Mouse (Mus musculus) brown adipose tissue, adult 24 weeks (tissue): Measurements from ENCODE around the gene Tut7. TPM values are rescaled to one million over a fixed set of nuclear protein-coding genes. Genes with fewer than 3 reads are reported as not detected.
"Not testable (repeated sequence)": the region's sequence is repeated elsewhere in the genome, so short reads cannot be mapped to it uniquely, and the experiment has no call there.

ENCODE experiments used
- H3K27ac ChIP-seq: fragments of 200-500 bp; replicated peaks from 2 replicates; pipeline ENCODE4 v1.5.1; 2012; ENCODE audit warnings: low read depth, mild to moderate bottlenecking, low read length
- H3K4me1 ChIP-seq: fragments of 200-500 bp; 2 replicates; pipeline ENCODE4 v1.6.1; 2012; ENCODE audit warnings: low read length, mixed read lengths; ENCODE audit not compliant: control insufficient read depth, insufficient read depth, insufficient read length
- H3K4me3 ChIP-seq: fragments of 200-500 bp; 2 replicates; pipeline ENCODE4 v1.5.1; 2012; ENCODE audit warnings: low read depth, mild to moderate bottlenecking, low read length, moderate library complexity; ENCODE audit not compliant: insufficient read depth
- polyA plus RNA-seq: library from polyadenylated mRNA; stranded (reverse); fragments of >200 nt; gene quantifications from 2 replicates; pipeline ENCODE4 v1.2.4, GENCODE M21; 2012; ENCODE audit not compliant: missing spikeins, insufficient read depth, insufficient read length

Gene Tut7
- polyA plus RNA-seq, 1 experiment = 51.0 TPM

GRCm38 (mm10) chr13:59800077-59800476 is 22.9 kb downstream of the Tut7 start:
- no peak overlapping the region for H3K27ac ChIP-seq

DNA sequence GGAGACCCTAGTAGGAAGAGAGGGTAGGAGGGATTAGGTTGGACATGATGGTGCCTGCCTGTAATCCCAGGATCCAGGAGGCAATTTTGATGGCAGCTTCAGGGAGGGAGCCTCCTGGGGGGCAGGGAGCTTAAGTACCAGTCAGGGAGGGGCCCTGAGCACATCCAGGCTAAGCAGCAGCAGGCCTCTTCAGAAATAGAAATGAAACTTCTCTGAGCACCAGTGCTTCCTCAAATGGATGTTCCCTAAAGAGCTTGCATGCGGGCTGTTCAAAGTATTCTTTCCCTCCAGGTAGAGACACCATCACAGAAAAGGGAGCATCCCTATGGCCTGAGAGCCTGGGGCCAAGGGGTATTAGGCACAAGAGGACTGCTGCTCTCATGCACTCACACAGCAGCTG is 24.6 kb downstream of the Tut7 start:
- no peaks in the 10 kb centered on the region for H3K4me1 ChIP-seq
- H3K27ac ChIP-seq = no peak overlapping the region
- H3K4me3 ChIP-seq = no peak overlapping the region

More at GRCm38 (mm10) chr13:59800077-59800476, 22.9 kb downstream of the Tut7 start:
- Histone ChIP-seq H3K4me1 (no peaks in the 10 kb centered on the region), H3K4me3 (no peak overlapping the region)

- no peaks in the 10 kb centered on the region for H3K4me1 ChIP-seq
- H3K4me3 ChIP-seq = no peak overlapping the region
- no peak overlapping the region for H3K27ac ChIP-seq
Measured at GRCm38 (mm10) chr13:59796466-59796848, 26.5 kb downstream of the Tut7 start.

- Histone ChIP-seq H3K4me1 (no peaks in the 10 kb centered on the region), H3K4me3 (no peak overlapping the region), H3K27ac (no peak overlapping the region)
Measured at GRCm38 (mm10) chr13:59795807-59796465, 27.0 kb downstream of the Tut7 start.

GRCm38 (mm10) chr13:59794786-59795185 is 28.2 kb downstream of the Tut7 start:
- H3K27ac ChIP-seq = no peak overlapping the region
- H3K4me1 ChIP-seq = no peaks in the 10 kb centered on the region
- H3K4me3 ChIP-seq = no peak overlapping the region

- Histone ChIP-seq H3K27ac (no peak within 1 kb of the TSS), H3K4me1 (no peaks in the 10 kb centered on the region), H3K4me3 (no peak within 1 kb of the TSS)
Measured at GRCm38 (mm10) chr13:59782145-59782544, 40.8 kb downstream of the Tut7 start, which contains the start of gene Gm49354. Gene Gm49354 (minus strand): TSS chr13:59782245.

DNA sequence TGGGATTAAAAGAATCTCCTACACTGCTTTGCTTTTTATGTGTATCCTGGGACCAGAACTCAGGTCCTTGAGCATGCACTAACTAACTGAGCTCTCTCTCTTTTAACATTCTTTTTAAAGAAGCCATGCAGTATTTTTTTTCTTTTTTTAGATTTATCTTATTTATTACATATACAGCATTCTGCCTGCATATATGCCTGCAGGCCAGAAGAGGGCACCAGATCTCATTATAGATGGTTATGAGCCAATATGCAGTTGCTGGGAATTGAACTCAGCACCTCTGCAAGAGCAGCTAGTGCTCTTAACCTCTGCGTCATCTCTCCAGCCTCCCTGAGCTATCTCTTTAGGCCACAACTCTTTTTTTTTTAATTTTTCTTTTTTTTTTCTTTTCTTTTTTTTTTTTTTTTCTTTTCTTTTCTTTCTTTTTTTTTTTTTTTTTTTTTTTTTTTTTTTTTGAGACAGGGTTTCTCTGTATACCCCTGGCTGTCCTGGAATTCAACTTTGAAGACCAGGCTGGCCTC is 43.1 kb downstream of the Tut7 start:
- H3K4me1 ChIP-seq, H3K27ac ChIP-seq, H3K4me3 ChIP-seq: not testable (repeated sequence)

DNA sequence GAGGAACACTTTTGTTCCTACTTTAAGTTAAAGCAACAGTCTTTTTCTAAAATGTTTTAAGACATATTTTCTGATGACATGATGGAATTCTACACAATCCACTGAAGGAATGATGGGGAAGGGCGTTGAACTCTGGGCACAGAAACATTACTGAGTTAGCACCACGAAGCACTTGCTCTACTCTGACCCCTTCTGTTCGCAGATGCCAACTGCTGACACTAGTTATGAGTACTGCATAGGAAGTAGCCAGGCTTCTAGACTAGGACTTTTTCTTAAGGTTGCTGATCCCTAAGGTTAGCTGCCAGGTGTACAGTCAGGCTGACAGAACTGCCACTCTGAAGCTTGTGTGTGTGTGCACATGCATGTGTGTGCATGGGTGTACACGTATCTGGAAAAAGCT is 43.7 kb downstream of the Tut7 start:
- H3K4me3 ChIP-seq = no peak overlapping the region
- no peak overlapping the region for H3K27ac ChIP-seq
- H3K4me1 ChIP-seq = no peaks in the 10 kb centered on the region

DNA sequence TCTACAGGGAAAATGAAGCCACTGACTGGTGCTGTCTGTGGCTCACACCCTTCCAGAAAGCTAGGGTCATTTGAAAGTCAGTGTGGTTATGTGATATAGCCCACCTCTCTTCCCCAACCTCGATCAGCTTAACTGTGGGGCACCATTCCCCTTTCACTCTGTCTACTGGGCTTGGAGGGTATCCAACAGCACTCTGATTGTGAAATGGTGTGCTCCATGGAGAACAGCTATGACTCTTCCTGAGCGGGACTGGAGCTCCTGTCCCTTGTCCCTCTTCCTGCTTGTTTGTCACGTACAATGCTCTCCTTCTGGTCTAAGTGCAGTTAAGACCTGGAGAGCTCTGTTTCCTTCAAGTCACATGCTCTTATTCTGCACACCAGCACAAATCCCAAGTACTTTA is 47.8 kb downstream of the Tut7 start:
- H3K4me1 ChIP-seq = peaks cover 3% of the 10 kb centered on the region
- no peak overlapping the region for H3K4me3 ChIP-seq
- H3K27ac ChIP-seq = peak overlapping the region; percentile 83

DNA sequence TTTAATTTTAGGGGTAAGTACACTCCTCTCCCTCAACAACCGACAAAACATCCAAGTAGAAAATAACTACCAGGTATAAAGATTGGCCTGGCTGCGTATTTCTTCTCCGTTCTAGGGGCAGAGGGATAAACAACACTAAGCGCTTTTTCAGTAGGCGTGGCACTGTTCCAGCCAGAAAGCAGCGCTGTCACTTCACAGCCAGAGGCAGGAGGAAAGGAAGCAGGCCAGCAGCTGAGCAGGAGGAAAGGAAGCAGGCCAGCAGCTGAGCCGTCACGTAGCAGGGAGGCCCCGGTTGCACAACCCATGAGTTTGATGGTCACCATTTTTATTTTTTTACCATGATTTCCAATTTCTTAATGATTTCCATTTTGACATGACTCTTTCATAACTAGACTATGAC is 51.7 kb downstream of the Tut7 start:
- no peak overlapping the region for H3K4me3 ChIP-seq
- H3K27ac ChIP-seq = peak overlapping the region; percentile 99
- peaks cover 12% of the 10 kb centered on the region for H3K4me1 ChIP-seq

DNA sequence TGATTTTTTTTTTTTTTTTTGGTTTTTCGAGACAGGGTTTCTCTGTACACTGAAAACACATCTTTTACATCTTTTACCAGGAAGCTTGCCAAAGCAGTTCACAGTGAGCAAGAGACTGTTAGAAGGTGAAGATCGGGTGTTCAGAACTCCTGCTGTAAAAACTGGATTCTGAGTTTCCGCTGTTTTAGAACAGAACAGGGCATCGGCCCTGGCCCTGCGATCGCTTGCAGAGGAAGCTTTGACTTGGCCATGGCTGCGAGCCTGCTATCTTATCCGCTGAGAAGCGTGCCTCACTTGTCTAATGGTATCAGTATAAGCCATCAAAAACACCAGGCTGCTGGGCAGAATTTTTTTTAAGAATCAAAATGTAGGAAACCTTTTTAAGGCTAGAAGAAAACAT is 52.1 kb downstream of the Tut7 start:
- Histone ChIP-seq H3K4me3 (peak overlapping the region; percentile 73), H3K27ac (peak overlapping the region; percentile 99), H3K4me1 (peaks cover 12% of the 10 kb centered on the region)

- Histone ChIP-seq H3K4me1 (peaks cover 12% of the 10 kb centered on the region), H3K4me3 (peak overlapping the region; percentile 73)
Measured at GRCm38 (mm10) chr13:59770164-59770562, 52.8 kb downstream of the Tut7 start.

GRCm38 (mm10) chr13:59769296-59770163 is 53.4 kb downstream of the Tut7 start, which contains the start of gene Isca1:
Gene Isca1 (minus strand): TSS chr13:59769810.
- Histone ChIP-seq H3K4me1 (peaks cover 12% of the 10 kb centered on the region), H3K4me3 (peak within 1 kb of the TSS; percentile 73), H3K27ac (peak within 1 kb of the TSS; percentile 99)

More at GRCm38 (mm10) chr13:59770164-59770562, 52.8 kb downstream of the Tut7 start:
- H3K27ac ChIP-seq = peak overlapping the region; percentile 99

DNA sequence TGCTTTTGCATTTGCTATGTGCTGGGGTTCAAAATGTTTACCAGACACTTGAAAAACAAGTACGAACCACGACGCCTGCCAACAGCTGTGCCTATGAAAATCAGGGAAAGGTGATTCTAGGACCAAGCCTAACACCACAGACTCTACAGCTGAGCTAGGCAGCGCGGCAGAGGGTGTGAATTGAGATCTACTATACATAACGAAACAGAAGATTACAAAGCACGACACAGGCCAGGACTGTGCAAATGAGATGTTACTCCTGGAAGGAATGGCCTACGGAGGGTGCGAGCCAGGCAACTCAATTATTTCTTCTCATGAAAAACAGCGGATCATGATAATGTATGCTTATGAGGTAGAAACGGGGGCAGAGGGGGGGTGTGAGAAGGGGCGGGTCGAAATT is 54.4 kb downstream of the Tut7 start:
- peak overlapping the region; percentile 70 for H3K4me3 ChIP-seq
- peaks cover 13% of the 10 kb centered on the region for H3K4me1 ChIP-seq
- H3K27ac ChIP-seq = peak overlapping the region; percentile 66

- H3K4me1 ChIP-seq = peaks cover 14% of the 10 kb centered on the region
- no peak overlapping the region for H3K27ac ChIP-seq
- H3K4me3 ChIP-seq = peak overlapping the region; percentile 30
Measured at GRCm38 (mm10) chr13:59766786-59767515, 56.0 kb downstream of the Tut7 start.
